Mouse (Mus musculus) midbrain, postnatal 0 days (tissue): ENCODE measurements around the gene AI464131. TPM values are rescaled to one million over a fixed set of nuclear protein-coding genes. Genes with fewer than 3 reads are reported as not detected.

Source experiments
- ATAC-seq: fragments of 200-750 bp; cut with Nextera tagmentation; 2 replicates; pipeline ENCODE4 v1.8.0; 2017; ENCODE audit warnings: moderate number of reproducible peaks, mild to moderate bottlenecking, moderate TSS enrichment, moderate library complexity; ENCODE audit not compliant: low FRiP score
- DNase-seq: peaks from one replicate; pipeline ENCODE4 v3.0.0-alpha.2; 2015; ENCODE audit warnings: low spot score
- H3K27ac ChIP-seq: fragments of 300-500 bp; sonication (generic); 2 replicates; pipeline ENCODE4 v1.5.1; 2014; ENCODE audit warnings: low read depth, mild to moderate bottlenecking, low read length, mixed read lengths
- H3K27me3 ChIP-seq: fragments of 300-500 bp; sonication (generic); 2 replicates; pipeline ENCODE4 v1.6.1; 2014; ENCODE audit warnings: low read length, control low read depth, mixed read lengths; ENCODE audit not compliant: insufficient read depth
- H3K36me3 ChIP-seq: fragments of 300-500 bp; sonication (generic); 2 replicates; pipeline ENCODE4 v1.6.1; 2014; ENCODE audit warnings: low read length, control low read depth, mixed read lengths; ENCODE audit not compliant: insufficient read depth
- H3K4me1 ChIP-seq: fragments of 300-500 bp; sonication (generic); 2 replicates; pipeline ENCODE4 v1.6.1; 2014; ENCODE audit warnings: mild to moderate bottlenecking, control low read depth, antibody characterized with exemption, low read length, mixed read lengths; ENCODE audit not compliant: insufficient read depth
- H3K4me2 ChIP-seq: fragments of 300-500 bp; sonication (generic); 2 replicates; pipeline ENCODE4 v1.6.1; 2014; ENCODE audit warnings: low read depth, mild to moderate bottlenecking, low read length, mixed read lengths; ENCODE audit not compliant: poor library complexity, severe bottlenecking
- H3K4me3 ChIP-seq: fragments of 300-500 bp; sonication (generic); 2 replicates; pipeline ENCODE4 v1.5.1; 2014; ENCODE audit warnings: low read depth, mild to moderate bottlenecking, low read length, moderate library complexity
- H3K9ac ChIP-seq: fragments of 300-500 bp; sonication (generic); replicated peaks from 2 replicates; pipeline ENCODE4 v1.6.1; 2014; ENCODE audit warnings: mild to moderate bottlenecking, low read length, moderate library complexity, mixed read lengths; ENCODE audit not compliant: poor library complexity, severe bottlenecking
- H3K9me3 ChIP-seq: fragments of 300-500 bp; sonication (generic); 2 replicates; pipeline ENCODE4 v1.6.1; 2016; ENCODE audit warnings: low read length, control low read depth
- CTCF ChIP-seq: IDR thresholded peaks from 2 replicates; pipeline ENCODE4 v1.5.1; 2016; ENCODE audit warnings: antibody characterized with exemption, mild to moderate bottlenecking
- WGBS: fragments of 180-500 bp; shearing (Covaris S2); extraction: QIAGEN DNeasy Blood & Tissue Kit; methylation state at CpG from one replicate; pipeline ENCODE4 v1.1.7; 2014; 5-methylcytosine and 5-hydroxymethylcytosine counted together
- polyA plus RNA-seq: library from polyadenylated mRNA; unstranded; fragments of >200 nt; fragmentation: Nextera tagmentation; extraction: Ambion mirVana; gene quantifications from 2 replicates; pipeline ENCODE4 v1.2.1, GENCODE M21; 2015
- total RNA-seq: library from RNA; depleted of rRNA; stranded (reverse); fragments of >200 nt; gene quantifications from 2 replicates; pipeline ENCODE4 v1.2.3, GENCODE M21; 2014; rRNA removed

Gene AI464131
- total RNA-seq = 40.5 and 46.0 TPM in 2 replicates
- polyA plus RNA-seq = 15.7 and 18.1 TPM in 2 replicates

- Histone ChIP-seq H3K27ac (peak within 1 kb of the TSS; percentile 26; the same call in 1 of the 2 replicates), H3K4me2 (peak within 1 kb of the TSS; percentile 64), H3K9ac (peak within 1 kb of the TSS; percentile 48), H3K4me1 (peaks cover 20% of the 10 kb centered on the region; the same call in 1 of the 2 replicates), H3K9me3 (no peaks in the 10 kb centered on the region), H3K27me3 (peaks cover 16% of the 10 kb centered on the region; the same call in 1 of the 2 replicates), H3K36me3 (no peaks in the 10 kb centered on the region), H3K4me3 (peak within 1 kb of the TSS; percentile 35)
- ATAC-seq = peak; percentile 85
- DNase-seq = peak; percentile 97
- peak; percentile 29; the same call in 1 of the 2 replicates for TF ChIP-seq CTCF
- 1% methylated on average over 16 of the region's 18 CpGs for WGBS
Measured at GRCm38 (mm10) chr4:41502986-41503412, at the start of gene AI464131. Gene AI464131 (minus strand): TSS chr4:41503076.

DNA sequence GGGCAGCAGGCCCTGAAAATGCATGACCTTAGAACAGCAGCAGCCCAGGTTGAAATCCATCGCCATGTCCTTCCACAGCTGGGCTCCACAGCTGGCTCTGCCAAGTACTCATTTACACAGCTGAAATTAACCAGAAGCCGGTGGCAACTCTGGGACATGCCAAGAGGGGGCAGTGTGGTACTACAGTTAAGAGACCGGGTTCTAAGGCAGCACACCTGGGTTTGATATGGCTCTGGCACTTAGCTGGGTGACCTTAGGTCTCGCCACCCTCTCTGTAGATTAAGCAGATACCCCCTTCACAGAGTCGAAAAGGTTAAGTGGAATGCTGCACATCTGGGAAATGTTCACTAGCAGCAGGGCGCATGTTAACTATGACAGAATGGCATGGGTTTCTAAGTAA, 49.7 kb upstream of the AI464131 start:
- no peak overlapping the region for H3K9ac ChIP-seq
- no peaks in the 10 kb centered on the region for H3K9me3 ChIP-seq
- ATAC-seq (no peak), DNase-seq (peak; percentile 71)
- H3K27me3 ChIP-seq = no peaks in the 10 kb centered on the region
- H3K4me2 ChIP-seq = no peak overlapping the region
- no peak overlapping the region for H3K4me3 ChIP-seq
- no peaks in the 10 kb centered on the region; the same call in 1 of the 2 replicates for H3K36me3 ChIP-seq
- H3K27ac ChIP-seq = no peak overlapping the region
- peaks cover 6% of the 10 kb centered on the region for H3K4me1 ChIP-seq
- WGBS = 47% methylated on average over 6 of the region's 6 CpGs
- peak; percentile 74 for TF ChIP-seq CTCF

DNA sequence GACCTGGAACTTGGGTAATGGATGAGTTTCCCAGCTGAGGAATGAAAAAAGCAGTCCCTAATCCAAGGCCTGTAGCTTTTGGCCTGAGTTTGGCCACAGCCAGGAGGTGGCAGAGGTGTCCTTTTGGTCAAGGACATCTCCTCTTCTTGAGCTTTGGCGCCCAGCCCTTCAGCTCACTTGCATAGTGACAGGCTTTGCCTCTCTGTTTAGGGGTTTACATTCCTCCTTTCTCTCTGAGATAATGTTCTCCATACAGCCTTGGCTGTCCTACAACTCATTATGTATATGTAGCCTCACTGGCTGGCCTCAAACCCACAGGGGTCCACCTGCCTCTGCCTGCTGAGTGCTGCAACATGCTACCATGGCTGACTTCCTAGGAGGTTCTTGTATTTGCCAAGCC, 44.2 kb upstream of the AI464131 start:
- no peak for DNase-seq
- H3K27me3 ChIP-seq = no peaks in the 10 kb centered on the region
- TF ChIP-seq CTCF = no peak
- H3K27ac ChIP-seq = no peak overlapping the region
- H3K4me2 ChIP-seq = no peak overlapping the region
- no peaks in the 10 kb centered on the region for H3K36me3 ChIP-seq
- H3K4me1 ChIP-seq = no peaks in the 10 kb centered on the region
- no peak overlapping the region for H3K9ac ChIP-seq
- no peak overlapping the region for H3K4me3 ChIP-seq
- no peak for ATAC-seq
- 95% methylated on average over 1 of the region's 1 CpGs for WGBS
- H3K9me3 ChIP-seq = no peaks in the 10 kb centered on the region

DNA sequence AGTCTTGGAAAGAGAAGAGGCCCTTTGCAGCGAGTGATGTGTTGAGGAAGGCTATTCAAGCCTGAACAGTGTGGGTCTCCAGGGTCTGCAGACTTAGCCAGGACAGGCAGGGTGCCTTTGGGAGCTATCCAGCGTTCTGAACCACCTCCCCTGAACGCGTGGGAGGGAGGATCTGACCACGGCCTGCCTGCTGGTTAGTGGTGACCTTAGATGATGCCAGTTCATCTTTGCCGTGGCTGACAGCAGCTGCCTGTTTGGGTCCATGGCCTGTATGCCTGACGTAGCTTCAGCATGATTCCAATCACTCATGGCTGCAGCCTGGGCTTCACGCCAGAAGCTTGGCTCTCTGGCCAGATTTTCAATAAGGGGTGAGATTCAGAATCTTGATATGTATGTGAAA, 43.1 kb upstream of the AI464131 start:
- no peaks in the 10 kb centered on the region for H3K36me3 ChIP-seq
- H3K9ac ChIP-seq = no peak overlapping the region
- H3K27me3 ChIP-seq = no peaks in the 10 kb centered on the region
- no peaks in the 10 kb centered on the region for H3K9me3 ChIP-seq
- no peak for TF ChIP-seq CTCF
- H3K4me3 ChIP-seq = no peak overlapping the region
- WGBS = 19% methylated on average over 8 of the region's 8 CpGs
- H3K4me2 ChIP-seq = no peak overlapping the region
- DNase-seq (peak; percentile 76), ATAC-seq (no peak)
- H3K4me1 ChIP-seq = no peaks in the 10 kb centered on the region
- H3K27ac ChIP-seq = no peak overlapping the region

GRCm38 (mm10) chr4:41542136-41542535, 39.3 kb upstream of the AI464131 start:
- no peak for TF ChIP-seq CTCF
- no peaks in the 10 kb centered on the region for H3K36me3 ChIP-seq
- DNase-seq (no peak), ATAC-seq (no peak)
- no peaks in the 10 kb centered on the region for H3K4me1 ChIP-seq
- H3K9ac ChIP-seq = no peak overlapping the region
- H3K9me3 ChIP-seq = no peaks in the 10 kb centered on the region
- peak overlapping the region; percentile 32; the same call in 1 of the 2 replicates for H3K27ac ChIP-seq
- WGBS = 56% methylated on average over 8 of the region's 8 CpGs
- H3K27me3 ChIP-seq = no peaks in the 10 kb centered on the region
- no peak overlapping the region for H3K4me2 ChIP-seq
- H3K4me3 ChIP-seq = no peak overlapping the region

GRCm38 (mm10) chr4:41534866-41535265, 32.0 kb upstream of the AI464131 start:
- no peak overlapping the region for H3K9ac ChIP-seq
- no peaks in the 10 kb centered on the region for H3K36me3 ChIP-seq
- DNase-seq (no peak), ATAC-seq (no peak)
- WGBS = 77% methylated on average over 5 of the region's 5 CpGs
- H3K9me3 ChIP-seq = no peaks in the 10 kb centered on the region
- H3K27me3 ChIP-seq = no peaks in the 10 kb centered on the region
- TF ChIP-seq CTCF = no peak
- H3K4me2 ChIP-seq = no peak overlapping the region
- H3K27ac ChIP-seq = no peak overlapping the region
- no peaks in the 10 kb centered on the region for H3K4me1 ChIP-seq
- H3K4me3 ChIP-seq = no peak overlapping the region
